10 mouse cellular contexts compared by ENCODE assay signal in the genomic region with DNA sequence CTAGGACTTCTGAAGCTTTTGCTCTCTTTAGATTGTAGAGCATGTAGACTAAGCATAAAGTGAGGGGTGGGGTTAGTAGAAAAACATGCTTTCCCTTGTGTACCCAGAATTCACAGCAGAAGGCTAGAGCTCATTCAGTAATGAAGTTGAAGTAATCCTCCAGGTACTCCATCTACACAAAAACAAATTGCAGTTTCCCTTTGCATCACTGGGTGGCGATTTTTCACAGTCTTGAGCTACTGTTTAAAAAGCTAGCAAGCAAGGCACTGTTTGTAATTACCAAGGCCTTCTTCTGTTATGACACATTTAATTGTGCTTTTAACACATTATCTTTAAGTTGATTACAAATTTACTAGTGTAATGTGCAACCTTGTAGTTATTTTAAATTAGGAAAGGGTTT. TPM values are rescaled to one million over a fixed set of nuclear protein-coding genes. Genes with fewer than 3 reads are reported as not detected.
DNase-seq lines count a peak whose midpoint lies in the region; ATAC-seq and TF ChIP-seq lines count a peak whose summit lies in the region.
"Had no signal": no experiment of that assay in that cellular context is flagged by ENCODE, and none has a peak within 500 bp of the region (broad histone marks: within the 10 kb centered on the region; RNA-seq: fewer than 3 reads in every experiment).

No protein-coding gene starts in this region.

- DNase-seq in urinary bladder, postnatal 25 days (ENCODE audit: low spot score) = peak; percentile 32
- DNase-seq in urinary bladder, postnatal 4 days (ENCODE audit: low spot score in 2 of 2) = no peak
- DNase-seq in c-Kit-positive CD71-positive TER-119-positive erythroid progenitor cells, embryonic 14.5 days (ENCODE audit: low spot score) = peak; percentile 59
- DNase-seq in forebrain, postnatal 0 days = peak; percentile 86
- DNase-seq in kidney, adult 8-10 months = peak; percentile 64 to 76
- DNase-seq in retina, embryonic 14.5 days (ENCODE audit: low spot score) = peak; percentile 66

- no peak overlapping the region for H3K4me3 ChIP-seq in forebrain, postnatal 0 days (ENCODE audit: low read depth, low read length)
- H3K4me3 ChIP-seq in liver, embryonic 15.5 days (replicated peaks) = no peak overlapping the region
- H3K4me3 ChIP-seq: erythroblast, embryonic 14.5 days had no signal

- 11% methylated on average over 1 of the region's 1 CpGs for WGBS in forebrain, postnatal 0 days
- 13% methylated on average over 1 of the region's 1 CpGs for WGBS in liver, embryonic 15.5 days (ENCODE audit: insufficient replicate concordance)

- peak; percentile 81 for TF ChIP-seq CTCF in forebrain, postnatal 0 days (IDR thresholded peaks at IDR 0.05; ENCODE audit: low read depth)

- H3K9ac ChIP-seq in forebrain, postnatal 0 days = no peak overlapping the region
- no peak overlapping the region for H3K9ac ChIP-seq in liver, embryonic 15.5 days

- H3K27ac ChIP-seq in forebrain, postnatal 0 days (ENCODE audit: low read depth, low read length) = no peak overlapping the region
- 0 out of 2 replicates have a peak overlapping the region, but pooled peaks have one; percentile 34 for H3K27ac ChIP-seq in liver, embryonic 15.5 days (replicated peaks)

- H3K4me2 ChIP-seq in forebrain, postnatal 0 days (ENCODE audit: low read depth) = no peak overlapping the region
- no peak overlapping the region for H3K4me2 ChIP-seq in liver, embryonic 15.5 days

- no peaks in the 10 kb centered on the region for H3K27me3 ChIP-seq in forebrain, postnatal 0 days (ENCODE audit: insufficient read depth, low read length)
- H3K27me3 ChIP-seq in liver, embryonic 15.5 days = no peaks in the 10 kb centered on the region

- H3K9me3 ChIP-seq in forebrain, postnatal 0 days (ENCODE audit: low read length) = no peaks in the 10 kb centered on the region
- no peaks in the 10 kb centered on the region for H3K9me3 ChIP-seq in liver, embryonic 15.5 days (replicated peaks)

- no peaks in the 10 kb centered on the region for H3K4me1 ChIP-seq in forebrain, postnatal 0 days (ENCODE audit: insufficient read depth)
- H3K4me1 ChIP-seq in liver, embryonic 15.5 days (replicated peaks) = peaks cover 4% of the 10 kb centered on the region

- H3K36me3 ChIP-seq in forebrain, postnatal 0 days (ENCODE audit: insufficient read depth) = peaks cover 9% of the 10 kb centered on the region; the same call in 1 of the 2 replicates
- peaks cover 11% of the 10 kb centered on the region; the same call in 1 of the 2 replicates for H3K36me3 ChIP-seq in liver, embryonic 15.5 days (replicated peaks)

- ATAC-seq in forebrain, postnatal 0 days = peak; percentile 87
- no peak for ATAC-seq in liver, embryonic 15.5 days (ENCODE audit: insufficient read depth)
- no peak for ATAC-seq in monocyte, adult 5-6 weeks (replicated peaks; ENCODE audit: insufficient number of reproducible peaks, low FRiP score, low TSS enrichment, poor library complexity, severe bottlenecking)

RNA-seq across cellular contexts. Expression of a gene that starts 15.8 kb away (rescaled TPM):
- total RNA-seq in forebrain, postnatal 0 days (2014; rRNA removed) = 1.4 and 1.8 TPM in 2 replicates
- 4.4 and 5.4 TPM in 2 replicates for polyA plus RNA-seq in forebrain, postnatal 0 days (2015; fragmentation: Nextera tagmentation; extraction: Ambion mirVana)
- polyA plus RNA-seq in liver, embryonic 15.5 days (2015; fragmentation: Nextera tagmentation; extraction: Ambion mirVana) = 1.2 and 1.8 TPM in 2 replicates
- 11.0 to 30.2 TPM in 2 of 3 replicates, not detected in the other for total RNA-seq in monocyte, adult 5-6 weeks (2017)
- polyA plus RNA-seq: erythroblast, embryonic 14.5 days; small intestine, adult 2 months had no signal

RNA-seq across cellular contexts. Expression of a gene that starts 16.0 kb away (rescaled TPM):
- 16.3 and 24.4 TPM in 2 replicates for total RNA-seq in forebrain, postnatal 0 days (2014; rRNA removed)
- polyA plus RNA-seq in forebrain, postnatal 0 days (2015; fragmentation: Nextera tagmentation; extraction: Ambion mirVana) = 41.9 and 50.5 TPM in 2 replicates
- polyA plus RNA-seq in liver, embryonic 15.5 days (2015; fragmentation: Nextera tagmentation; extraction: Ambion mirVana) = 16.4 and 17.3 TPM in 2 replicates
- 12.1 to 17.1 TPM (median 16.2 TPM) in 3 replicates for total RNA-seq in monocyte, adult 5-6 weeks (2017)

RNA-seq across cellular contexts. Expression of a gene that starts 16.1 kb away (rescaled TPM):
- 34.7 and 38.1 TPM in 2 replicates for total RNA-seq in forebrain, postnatal 0 days (2014; rRNA removed)
- 36.0 and 44.4 TPM in 2 replicates for polyA plus RNA-seq in forebrain, postnatal 0 days (2015; fragmentation: Nextera tagmentation; extraction: Ambion mirVana)
- polyA plus RNA-seq in liver, embryonic 15.5 days (2015; fragmentation: Nextera tagmentation; extraction: Ambion mirVana) = 71.2 and 89.2 TPM in 2 replicates
- 22.9 to 36.8 TPM (median 35.3 TPM) in 3 replicates for total RNA-seq in monocyte, adult 5-6 weeks (2017)

Comparison
In these comparisons a context has a peak if more than half of its experiments do, and no peak if none do; other contexts are left out.
1. DNase-seq: peak in urinary bladder, postnatal 25 days (single experiment), c-Kit-positive CD71-positive TER-119-positive erythroid progenitor cells, embryonic 14.5 days (single experiment), forebrain, postnatal 0 days (single experiment), kidney, adult 8-10 months (2 of 2) and retina, embryonic 14.5 days (single experiment); none in urinary bladder, postnatal 4 days (0 of 2).